Mouse (Mus musculus) embryonic facial prominence, embryonic 11.5 days (tissue): ENCODE measurements at regions not wholly inside any gene's neighbourhood (a gene's known extent, or its start where the extent isn't known, plus 50 kb on each side); places are given as distances from the start of the nearest gene placed in this dataset.

Experiments
- ATAC-seq: fragments of 200-750 bp; cut with Nextera tagmentation; replicated peaks from 2 replicates; pipeline ENCODE4 v1.8.0; 2017; ENCODE audit warnings: low read depth; ENCODE audit not compliant: insufficient number of reproducible peaks, low FRiP score, low TSS enrichment
- DNase-seq: peaks from one replicate; pipeline ENCODE4 v3.0.0-alpha.2; 2015; ENCODE audit warnings: low spot score
- H3K27ac ChIP-seq: fragments of 300-500 bp; sonication (generic); replicated peaks from 2 replicates; pipeline ENCODE4 v1.5.1; 2014; ENCODE audit warnings: mild to moderate bottlenecking, low read depth, low read length, control low read depth
- H3K27me3 ChIP-seq: fragments of 300-500 bp; sonication (generic); 2 replicates; pipeline ENCODE4 v1.6.1; 2014; ENCODE audit warnings: mild to moderate bottlenecking, low read length, moderate library complexity, mixed read lengths; ENCODE audit not compliant: control insufficient read depth, insufficient read depth
- H3K36me3 ChIP-seq: fragments of 300-500 bp; sonication (generic); replicated peaks from 2 replicates; pipeline ENCODE4 v1.6.1; 2014; ENCODE audit warnings: low read depth, mild to moderate bottlenecking, low read length, moderate library complexity, mixed read lengths; ENCODE audit not compliant: control insufficient read depth, insufficient read depth
- H3K4me1 ChIP-seq: fragments of 300-500 bp; sonication (generic); 2 replicates; pipeline ENCODE4 v1.6.1; 2014; ENCODE audit warnings: low read length, mixed read lengths; ENCODE audit not compliant: control insufficient read depth, insufficient read depth
- H3K4me2 ChIP-seq: fragments of 300-500 bp; sonication (generic); 2 replicates; pipeline ENCODE4 v1.6.1; 2014; ENCODE audit warnings: low read depth, mild to moderate bottlenecking, control low read depth, low read length, moderate library complexity
- H3K4me3 ChIP-seq: fragments of 300-500 bp; sonication (generic); 2 replicates; pipeline ENCODE4 v1.5.1; 2014; ENCODE audit warnings: low read depth, low read length, control low read depth
- H3K9ac ChIP-seq: fragments of 300-500 bp; sonication (generic); replicated peaks from 2 replicates; pipeline ENCODE4 v1.6.1; 2014; ENCODE audit warnings: mild to moderate bottlenecking, control low read depth, low read length
- H3K9me3 ChIP-seq: fragments of 300-500 bp; sonication (generic); replicated peaks from 2 replicates; pipeline ENCODE4 v1.6.1; 2016; ENCODE audit warnings: mild to moderate bottlenecking, low read length, inconsistent platforms, mixed read lengths; ENCODE audit not compliant: control insufficient read depth
- WGBS: fragments of 180-500 bp; shearing (Covaris S2); extraction: QIAGEN DNeasy Blood & Tissue Kit; methylation state at CpG from one replicate; pipeline ENCODE4 v1.1.7; 2014; 5-methylcytosine and 5-hydroxymethylcytosine counted together

- 91% methylated on average over 3 of the region's 3 CpGs for WGBS
- DNase-seq (no peak), ATAC-seq (no peak)
- no peaks in the 10 kb centered on the region for H3K27me3 ChIP-seq
- no peak overlapping the region for H3K27ac ChIP-seq
- no peak overlapping the region for H3K9ac ChIP-seq
- H3K4me1 ChIP-seq: no peaks in the 10 kb centered on the region
- H3K4me3 ChIP-seq: no peak overlapping the region
- no peak overlapping the region for H3K4me2 ChIP-seq
- H3K9me3 ChIP-seq: no peaks in the 10 kb centered on the region
- H3K36me3 ChIP-seq: no peaks in the 10 kb centered on the region
These were observed 537.5 kb downstream of the Tm4sf1 start for GRCm38 (mm10) chr3:56764336-56764735.

- ATAC-seq: no peak
- Histone ChIP-seq H3K36me3 (no peaks in the 10 kb centered on the region), H3K27ac (no peak overlapping the region), H3K4me3 (no peak overlapping the region), H3K9me3 (no peaks in the 10 kb centered on the region), H3K4me2 (no peak overlapping the region), H3K27me3 (no peaks in the 10 kb centered on the region), H3K9ac (no peak overlapping the region), H3K4me1 (no peaks in the 10 kb centered on the region)
- no peak for DNase-seq
- 71% methylated on average over 6 of the region's 6 CpGs for WGBS
These were observed 537.9 kb downstream of the Tm4sf1 start for GRCm38 (mm10) chr3:56763896-56764295.

- DNase-seq (peak; percentile 55), ATAC-seq (peak; percentile 59; the same call in 1 of the 2 replicates)
- Histone ChIP-seq H3K4me3 (no peak overlapping the region), H3K9me3 (no peaks in the 10 kb centered on the region), H3K27me3 (no peaks in the 10 kb centered on the region), H3K36me3 (no peaks in the 10 kb centered on the region), H3K4me2 (no peak overlapping the region), H3K4me1 (no peaks in the 10 kb centered on the region), H3K27ac (no peak overlapping the region), H3K9ac (no peak overlapping the region)
- WGBS: 26% methylated on average over 3 of the region's 3 CpGs
These were observed 548.1 kb downstream of the Tm4sf1 start for GRCm38 (mm10) chr3:56753654-56754053.

- H3K9ac ChIP-seq: no peak overlapping the region
- 88% methylated on average over 1 of the region's 1 CpGs for WGBS
- no peak for DNase-seq
- H3K27me3 ChIP-seq: no peaks in the 10 kb centered on the region
- H3K9me3 ChIP-seq: no peaks in the 10 kb centered on the region
- ATAC-seq: no peak
- no peak overlapping the region for H3K27ac ChIP-seq
- H3K4me1 ChIP-seq: no peaks in the 10 kb centered on the region
- H3K36me3 ChIP-seq: no peaks in the 10 kb centered on the region
- no peak overlapping the region for H3K4me3 ChIP-seq
- no peak overlapping the region for H3K4me2 ChIP-seq
These were observed 549.9 kb downstream of the Tm4sf1 start for GRCm38 (mm10) chr3:56751926-56752325.

- Histone ChIP-seq H3K4me1 (no peaks in the 10 kb centered on the region), H3K27ac (no peak overlapping the region), H3K9ac (no peak overlapping the region), H3K4me3 (no peak overlapping the region), H3K27me3 (no peaks in the 10 kb centered on the region), H3K4me2 (no peak overlapping the region), H3K9me3 (no peaks in the 10 kb centered on the region), H3K36me3 (no peaks in the 10 kb centered on the region)
- DNase-seq: no peak
- ATAC-seq: no peak
These were observed 557.4 kb upstream of the Nbea start for GRCm38 (mm10) chr3:56740902-56741301.

GRCm38 (mm10) chr3:56739451-56739850 is 556.0 kb upstream of the Nbea start:
- WGBS: 83% methylated on average over 3 of the region's 3 CpGs
- ATAC-seq (no peak), DNase-seq (no peak)
- Histone ChIP-seq H3K4me1 (no peaks in the 10 kb centered on the region), H3K27me3 (no peaks in the 10 kb centered on the region), H3K4me2 (no peak overlapping the region), H3K4me3 (no peak overlapping the region), H3K9ac (no peak overlapping the region), H3K27ac (no peak overlapping the region), H3K36me3 (no peaks in the 10 kb centered on the region), H3K9me3 (no peaks in the 10 kb centered on the region)

- Histone ChIP-seq H3K36me3 (no peaks in the 10 kb centered on the region), H3K27me3 (no peaks in the 10 kb centered on the region), H3K4me2 (no peak overlapping the region), H3K4me1 (no peaks in the 10 kb centered on the region), H3K9me3 (no peaks in the 10 kb centered on the region), H3K27ac (no peak overlapping the region), H3K9ac (no peak overlapping the region), H3K4me3 (no peak overlapping the region)
- WGBS: 64% methylated on average over 3 of the region's 3 CpGs
- ATAC-seq (no peak), DNase-seq (no peak)
These were observed 547.3 kb upstream of the Nbea start for GRCm38 (mm10) chr3:56730849-56731248.

- H3K27me3 ChIP-seq: no peaks in the 10 kb centered on the region
- no peak overlapping the region for H3K4me3 ChIP-seq
- DNase-seq (no peak), ATAC-seq (no peak)
- no peaks in the 10 kb centered on the region for H3K9me3 ChIP-seq
- no peaks in the 10 kb centered on the region for H3K4me1 ChIP-seq
- no peaks in the 10 kb centered on the region for H3K36me3 ChIP-seq
- no peak overlapping the region for H3K9ac ChIP-seq
- no peak overlapping the region for H3K4me2 ChIP-seq
- H3K27ac ChIP-seq: no peak overlapping the region
These were observed 541.5 kb upstream of the Nbea start for GRCm38 (mm10) chr3:56724991-56725390.

GRCm38 (mm10) chr3:56708260-56708659 is 524.8 kb upstream of the Nbea start:
- no peak for ATAC-seq
- Histone ChIP-seq H3K4me2 (no peak overlapping the region), H3K27me3 (no peaks in the 10 kb centered on the region), H3K9me3 (no peaks in the 10 kb centered on the region), H3K9ac (no peak overlapping the region), H3K27ac (no peak overlapping the region), H3K4me3 (no peak overlapping the region), H3K36me3 (no peaks in the 10 kb centered on the region), H3K4me1 (no peaks in the 10 kb centered on the region)
- DNase-seq: peak; percentile 63
- WGBS: 39% methylated on average over 1 of the region's 1 CpGs
